Comparison of ENCODE assay signal across 22 mouse cellular contexts in genomic region chr1:187418186-187419140, GRCm38 (mm10).
DNase-seq lines count a peak whose midpoint lies in the region; ATAC-seq and TF ChIP-seq lines count a peak whose summit lies in the region.
"Had no signal": no experiment of that assay in that cellular context is flagged by ENCODE, and none has a peak within 500 bp of the region (broad histone marks: within the 10 kb centered on the region; RNA-seq: fewer than 3 reads in every experiment).

No protein-coding gene starts in this region.

- no peak overlapping the region for H3K4me3 ChIP-seq in forebrain, embryonic 14.5 days (ENCODE audit: low read depth, low read length)
- no peak overlapping the region for H3K4me3 ChIP-seq in forebrain, embryonic 12.5 days (replicated peaks)
- no peak overlapping the region for H3K4me3 ChIP-seq in left cerebral cortex, adult 2 months
- no peak overlapping the region for H3K4me3 ChIP-seq in limb, embryonic 14.5 days (replicated peaks; ENCODE audit: low read length)
- no peak overlapping the region for H3K4me3 ChIP-seq in intestine, postnatal 0 days (ENCODE audit: low read depth, low read length)
- H3K4me3 ChIP-seq: limb, embryonic 12.5 days; liver, embryonic 13.5 days; midbrain, embryonic 13.5 days had no signal

- no peak overlapping the region for H3K9ac ChIP-seq in forebrain, embryonic 14.5 days (ENCODE audit: low read length)
- H3K9ac ChIP-seq in forebrain, embryonic 12.5 days: no peak overlapping the region
- no peak overlapping the region for H3K9ac ChIP-seq in limb, embryonic 14.5 days (ENCODE audit: low read depth, low read length, severe bottlenecking)
- H3K9ac ChIP-seq in intestine, postnatal 0 days (ENCODE audit: low read depth, low read length): no peak overlapping the region
- H3K9ac ChIP-seq: forebrain, postnatal 0 days; hindbrain, embryonic 14.5 days; limb, embryonic 12.5 days; liver, embryonic 13.5 days; midbrain, embryonic 13.5 days had no signal

- no peak for TF ChIP-seq CTCF in left cerebral cortex, adult 2 months (IDR thresholded peaks at IDR 0.05)
- TF ChIP-seq CTCF in intestine, postnatal 0 days (IDR thresholded peaks at IDR 0.05; ENCODE audit: low read depth): no peak

- no peak for ATAC-seq in forebrain, embryonic 14.5 days
- no peak for ATAC-seq in forebrain, embryonic 12.5 days (ENCODE audit: low FRiP score)
- ATAC-seq in limb, embryonic 14.5 days (ENCODE audit: low FRiP score, low read depth): peak; percentile 19; the same call in 1 of the 2 replicates
- no peak for ATAC-seq in intestine, postnatal 0 days
- ATAC-seq: CD4-positive, CD25-positive, alpha-beta regulatory T cell, adult 4 months; forebrain, postnatal 0 days; midbrain, embryonic 13.5 days had no signal

- peak; percentile 9 for DNase-seq in adrenal gland, postnatal 14 days
- no peak for DNase-seq in adrenal gland, adult 2 months
- DNase-seq in forebrain, embryonic 14.5 days (ENCODE audit: low spot score): peak; percentile 57
- DNase-seq in left cerebral cortex, postnatal 4 days: peak; percentile 45
- DNase-seq in left cerebral cortex, adult 2 months (ENCODE audit: extremely low spot score in 1 of 2, low spot score in 2 of 2): no peak
- peak; percentile 52 for DNase-seq in limb, embryonic 14.5 days (ENCODE audit: low spot score)
- DNase-seq: cerebellum, adult 8-10 months; forebrain, postnatal 0 days; gastrocnemius, postnatal 36 days; heart, postnatal 36 days; kidney, adult 9 months; liver, embryonic 13.5 days; lung, adult 2 months; lung, postnatal 14 days; retina, postnatal 1 day; right cerebral cortex, postnatal 25 days had no signal

- WGBS in forebrain, embryonic 14.5 days: 80% methylated on average over 20 of the region's 20 CpGs
- WGBS in forebrain, embryonic 12.5 days: 92% methylated on average over 20 of the region's 20 CpGs
- 67% methylated on average over 20 of the region's 20 CpGs for WGBS in limb, embryonic 14.5 days
- WGBS in intestine, postnatal 0 days: 89% methylated on average over 20 of the region's 20 CpGs

- intact Hi-C loops in left cerebral cortex, postnatal 4 days (cut with DNase I): no loop called here
- intact Hi-C loops in left cerebral cortex, adult 2 months (cut with DNase I): no loop called here

- H3K4me1 ChIP-seq in forebrain, embryonic 14.5 days (ENCODE audit: control insufficient read depth, insufficient read depth, low read length): no peaks in the 10 kb centered on the region
- no peaks in the 10 kb centered on the region for H3K4me1 ChIP-seq in forebrain, embryonic 12.5 days
- peaks cover 3% of the 10 kb centered on the region; the same call in 1 of the 2 replicates for H3K4me1 ChIP-seq in limb, embryonic 14.5 days (ENCODE audit: control insufficient read depth, insufficient read depth, low read length)
- no peaks in the 10 kb centered on the region for H3K4me1 ChIP-seq in intestine, postnatal 0 days (replicated peaks; ENCODE audit: control insufficient read depth, insufficient read depth, low read length)
- H3K4me1 ChIP-seq: liver, embryonic 13.5 days; midbrain, embryonic 13.5 days had no signal

- no peak for TF ChIP-seq POLR2A in limb, embryonic 14.5 days (IDR thresholded peaks at IDR 0.05; ENCODE audit: borderline replicate concordance, extremely low read depth, insufficient read depth, insufficient read length)

- no peak overlapping the region for H3K27ac ChIP-seq in forebrain, embryonic 14.5 days (ENCODE audit: low read depth, low read length)
- H3K27ac ChIP-seq in forebrain, embryonic 12.5 days: no peak overlapping the region
- no peak overlapping the region for H3K27ac ChIP-seq in left cerebral cortex, adult 2 months
- H3K27ac ChIP-seq in limb, embryonic 14.5 days (replicated peaks; ENCODE audit: low read depth, low read length): no peak overlapping the region
- H3K27ac ChIP-seq in intestine, postnatal 0 days (ENCODE audit: low read depth, low read length): no peak overlapping the region
- H3K27ac ChIP-seq: hindbrain, embryonic 14.5 days; limb, embryonic 12.5 days; liver, embryonic 13.5 days; midbrain, embryonic 13.5 days had no signal

- no peak overlapping the region for H3K4me2 ChIP-seq in forebrain, embryonic 14.5 days (ENCODE audit: low read length)
- H3K4me2 ChIP-seq in forebrain, embryonic 12.5 days: no peak overlapping the region
- no peak overlapping the region for H3K4me2 ChIP-seq in limb, embryonic 14.5 days (replicated peaks; ENCODE audit: low read depth, low read length, severe bottlenecking)
- H3K4me2 ChIP-seq in intestine, postnatal 0 days (replicated peaks; ENCODE audit: low read depth): no peak overlapping the region
- H3K4me2 ChIP-seq: hindbrain, embryonic 14.5 days; limb, embryonic 12.5 days; liver, embryonic 13.5 days; midbrain, embryonic 13.5 days had no signal

- H3K9me3 ChIP-seq in forebrain, embryonic 14.5 days (replicated peaks; ENCODE audit: control insufficient read depth, low read length): no peaks in the 10 kb centered on the region
- no peaks in the 10 kb centered on the region for H3K9me3 ChIP-seq in forebrain, embryonic 12.5 days
- no peaks in the 10 kb centered on the region for H3K9me3 ChIP-seq in limb, embryonic 14.5 days (ENCODE audit: control insufficient read depth, low read length)
- H3K9me3 ChIP-seq in intestine, postnatal 0 days (ENCODE audit: control insufficient read depth): no peaks in the 10 kb centered on the region
- H3K9me3 ChIP-seq: limb, embryonic 12.5 days; liver, embryonic 13.5 days; midbrain, embryonic 13.5 days had no signal

- no peaks in the 10 kb centered on the region for H3K27me3 ChIP-seq in forebrain, embryonic 14.5 days (replicated peaks; ENCODE audit: control insufficient read depth, insufficient read depth, low read length)
- no peaks in the 10 kb centered on the region for H3K27me3 ChIP-seq in forebrain, embryonic 12.5 days
- no peaks in the 10 kb centered on the region for H3K27me3 ChIP-seq in limb, embryonic 14.5 days (ENCODE audit: control insufficient read depth, insufficient read depth, low read length)
- H3K27me3 ChIP-seq in intestine, postnatal 0 days (replicated peaks; ENCODE audit: control insufficient read depth, insufficient read depth, low read length): no peaks in the 10 kb centered on the region
- H3K27me3 ChIP-seq: limb, embryonic 12.5 days; liver, embryonic 13.5 days; midbrain, embryonic 13.5 days had no signal

- H3K36me3 ChIP-seq in forebrain, embryonic 14.5 days (ENCODE audit: control insufficient read depth, insufficient read depth, low read length): no peaks in the 10 kb centered on the region
- no peaks in the 10 kb centered on the region for H3K36me3 ChIP-seq in forebrain, embryonic 12.5 days (replicated peaks)
- no peaks in the 10 kb centered on the region for H3K36me3 ChIP-seq in limb, embryonic 14.5 days (ENCODE audit: control insufficient read depth, insufficient read depth, low read length)
- no peaks in the 10 kb centered on the region for H3K36me3 ChIP-seq in intestine, postnatal 0 days (ENCODE audit: control insufficient read depth, insufficient read depth)
- H3K36me3 ChIP-seq: limb, embryonic 12.5 days; liver, embryonic 13.5 days; midbrain, embryonic 13.5 days had no signal

Comparison
In these comparisons a context has a peak if more than half of its experiments do, and no peak if none do; other contexts are left out.
1. DNase-seq: peak in adrenal gland, postnatal 14 days (single experiment), forebrain, embryonic 14.5 days (single experiment), left cerebral cortex, postnatal 4 days (single experiment) and limb, embryonic 14.5 days (single experiment); none in adrenal gland, adult 2 months (single experiment) and left cerebral cortex, adult 2 months (0 of 2).